Mouse (Mus musculus) embryonic facial prominence, embryonic 12.5 days (tissue): ENCODE data around the gene Ces1b. TPM values are rescaled to one million over a fixed set of nuclear protein-coding genes. Genes with fewer than 3 reads are reported as not detected.

Experiments used
- polyA plus RNA-seq: library from polyadenylated mRNA; unstranded; fragments of >200 nt; fragmentation: Nextera tagmentation; extraction: Ambion mirVana; gene quantifications from 2 replicates; pipeline ENCODE4 v1.2.1, GENCODE M21; 2016

Ces1b gene
- polyA plus RNA-seq, 1 experiment from 2014 or later = not detected

Other genes with a start within 250 kb of the Ces1b start
- 7.2 and 8.4 TPM in 2 replicates for gene Lpcat2, start 224.7 kb downstream of the Ces1b start, polyA plus RNA-seq
- 0.38 and 0.53 TPM in 2 replicates for gene Capns2, start 178.6 kb downstream of the Ces1b start, polyA plus RNA-seq
- 0.28 and 0.32 TPM in 2 replicates for gene Slc6a2, start 119.9 kb downstream of the Ces1b start, polyA plus RNA-seq
- not detected in 2 replicates for gene Ces1a, start 31.8 kb downstream of the Ces1b start, polyA plus RNA-seq
- not detected in 2 replicates for gene Ces1c, start 51.3 kb upstream of the Ces1b start, polyA plus RNA-seq
- gene Ces1d, start 117.8 kb upstream of the Ces1b start, polyA plus RNA-seq = 1.3 and 2.0 TPM in 2 replicates
- not detected in 2 replicates for gene Ces1e, start 149.6 kb upstream of the Ces1b start, polyA plus RNA-seq
- gene Ces1f, start 199.7 kb upstream of the Ces1b start, polyA plus RNA-seq = not detected in 2 replicates